Mouse (Mus musculus): ENCODE data around the gene Fhl2.

The Fhl2 gene

GRCm38 (mm10) chr1:43196661-43197241 lies at the start of gene Fhl2:
Gene Fhl2 (minus strand): TSS chr1:43196984.
- no peak for DNase-seq (ENCODE audit: extremely low spot score, low spot score)

- DNase-seq (ENCODE audit: extremely low spot score, low spot score): no peak
Observed at GRCm38 (mm10) chr1:43245014-43245413, 48.2 kb upstream of the Fhl2 start.

DNA sequence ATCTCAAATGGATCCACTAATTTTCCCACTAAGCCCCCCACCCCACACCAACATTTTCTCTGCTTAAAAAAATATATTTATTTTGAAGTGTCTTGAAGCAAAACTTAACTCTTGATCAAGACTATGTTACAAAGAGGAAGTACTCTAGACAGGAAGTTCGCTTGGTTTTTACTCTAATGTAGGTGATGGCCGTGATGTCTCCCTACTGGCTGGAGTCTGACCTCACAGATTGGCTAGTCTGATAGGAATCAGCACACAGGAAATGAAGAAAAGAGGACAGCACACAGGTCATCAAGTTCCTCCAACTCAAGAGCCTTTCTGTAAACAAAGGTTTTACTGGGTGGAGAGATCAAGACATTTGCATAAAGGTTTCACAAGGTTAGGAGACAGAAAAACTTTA lies 44.4 kb upstream of the Fhl2 start:
- no peak for DNase-seq (ENCODE audit: extremely low spot score, low spot score)

- DNase-seq (ENCODE audit: extremely low spot score, low spot score): no peak
Observed at GRCm38 (mm10) chr1:43239796-43240313, 43.1 kb upstream of the Fhl2 start.

GRCm38 (mm10) chr1:43238471-43238870 lies 41.7 kb upstream of the Fhl2 start:
- DNase-seq (ENCODE audit: extremely low spot score, low spot score): no peak

GRCm38 (mm10) chr1:43237360-43238235 lies 40.8 kb upstream of the Fhl2 start:
- no peak for DNase-seq (ENCODE audit: extremely low spot score, low spot score)

DNA sequence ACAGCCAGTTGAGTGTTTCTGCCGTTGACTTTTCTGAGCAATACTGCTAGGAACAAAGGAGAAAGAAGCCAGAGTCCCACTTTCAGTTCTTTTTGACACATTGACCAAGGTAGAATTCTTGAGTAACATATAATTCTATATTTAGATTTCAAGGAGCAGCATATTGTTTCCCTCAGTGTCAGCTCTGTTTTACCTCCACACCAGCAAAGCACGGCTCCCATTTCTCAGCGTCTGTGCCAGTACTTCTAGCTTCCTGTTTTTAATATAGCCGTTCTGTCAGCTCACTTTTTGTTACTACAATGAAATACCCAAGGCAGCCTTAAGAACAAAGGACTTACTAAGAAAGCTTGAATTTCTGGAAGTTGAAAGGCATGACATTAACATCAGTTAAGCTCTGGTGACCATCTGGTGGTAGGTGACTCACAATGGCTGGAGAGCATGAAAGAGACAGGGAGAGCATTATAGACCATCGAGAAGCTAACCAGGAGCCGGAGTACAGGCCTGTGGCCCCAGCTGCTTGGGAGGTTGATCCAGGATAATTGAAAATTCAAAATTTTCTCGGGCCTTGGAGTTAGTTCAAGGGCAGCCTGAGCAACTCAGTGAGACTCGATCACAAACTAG lies 28.9 kb upstream of the Fhl2 start:
- DNase-seq (ENCODE audit: extremely low spot score, low spot score): no peak

- no peak for DNase-seq (ENCODE audit: extremely low spot score, low spot score)
Observed at GRCm38 (mm10) chr1:43224943-43225342, 28.2 kb upstream of the Fhl2 start.

DNA sequence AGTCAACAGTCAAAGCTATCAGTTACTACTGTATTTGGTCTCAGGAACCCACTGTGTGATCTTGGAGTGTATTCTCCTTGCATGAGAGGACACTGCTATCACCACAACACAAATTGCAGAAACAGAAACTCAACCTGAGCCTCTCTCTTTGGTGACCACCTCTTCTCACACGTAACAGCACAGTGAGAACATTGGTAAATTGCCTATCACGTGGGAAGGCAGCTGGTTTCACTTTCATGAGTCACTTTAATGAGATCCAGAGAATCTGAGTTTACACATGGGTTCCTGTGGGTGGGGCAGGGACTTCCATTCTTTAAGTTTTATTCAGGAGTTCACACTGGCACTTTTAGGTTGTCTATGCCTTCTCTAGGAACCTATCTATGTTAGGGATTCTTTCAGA lies 27.4 kb upstream of the Fhl2 start:
- no peak for DNase-seq (ENCODE audit: extremely low spot score, low spot score)

DNA sequence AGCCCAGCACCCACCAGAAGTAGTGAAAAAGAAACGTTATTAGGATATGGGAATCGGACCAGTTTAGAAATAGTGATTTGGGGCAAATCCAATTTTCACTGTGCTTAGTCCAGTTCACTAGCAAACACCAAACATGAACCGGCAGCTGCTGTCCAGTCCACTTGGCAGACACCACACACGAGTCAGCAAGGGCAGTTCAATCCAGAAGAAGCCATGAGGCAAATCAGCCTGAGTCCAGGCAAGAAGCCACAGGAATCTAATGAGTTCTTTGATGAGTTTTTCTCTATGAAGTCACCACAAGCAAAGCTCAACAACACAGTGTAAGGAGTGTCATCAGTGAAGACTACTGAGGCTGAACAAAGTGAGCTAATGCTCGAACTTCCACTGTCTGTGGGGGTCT lies 26.3 kb upstream of the Fhl2 start:
- no peak for DNase-seq (ENCODE audit: extremely low spot score, low spot score)

GRCm38 (mm10) chr1:43218016-43218680 lies 21.4 kb upstream of the Fhl2 start:
- no peak for DNase-seq (ENCODE audit: extremely low spot score, low spot score)

GRCm38 (mm10) chr1:43215601-43216000 lies 18.8 kb upstream of the Fhl2 start:
- no peak for DNase-seq (ENCODE audit: extremely low spot score, low spot score)

DNA sequence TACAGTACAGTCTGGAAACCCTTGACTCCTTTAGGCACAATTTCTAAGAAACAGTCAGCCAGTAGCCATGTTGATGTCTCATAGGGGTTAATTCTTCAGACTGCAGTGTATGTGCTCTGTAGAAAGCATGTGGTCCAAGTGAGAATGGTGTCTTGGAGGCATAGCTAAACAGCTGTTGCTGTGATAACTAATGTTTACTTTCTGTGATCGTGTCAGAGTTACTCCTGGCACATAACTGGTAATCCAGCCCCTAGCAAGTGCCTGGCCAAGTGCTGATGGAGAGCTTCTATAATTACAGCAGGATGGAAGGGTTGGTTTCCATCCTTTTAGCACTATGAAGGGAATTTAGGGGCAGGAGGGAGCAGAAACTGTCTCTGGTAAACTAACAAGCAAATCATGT lies 14.5 kb upstream of the Fhl2 start:
- no peak for DNase-seq (ENCODE audit: extremely low spot score, low spot score)

DNA sequence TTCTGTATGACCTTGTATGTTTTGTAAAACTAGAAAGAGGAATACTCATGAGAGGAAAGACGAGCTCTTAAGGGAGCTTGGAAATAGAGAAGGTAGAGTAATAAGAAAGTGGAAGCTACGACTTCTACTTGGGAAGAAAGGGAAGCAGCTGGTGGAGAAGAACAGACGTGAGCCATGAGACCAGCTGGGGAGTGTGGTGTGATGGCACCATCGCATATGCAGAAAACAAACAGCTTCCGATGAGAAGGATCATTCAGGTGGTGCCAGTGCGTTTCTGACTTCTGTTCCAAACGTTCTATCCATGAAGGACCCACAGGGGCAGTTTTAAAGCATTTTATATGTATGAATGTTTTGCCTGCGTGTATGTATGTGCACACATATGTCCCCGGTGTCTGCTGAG lies 13.5 kb upstream of the Fhl2 start:
- DNase-seq (ENCODE audit: extremely low spot score, low spot score): no peak

GRCm38 (mm10) chr1:43207147-43207546 lies 10.4 kb upstream of the Fhl2 start:
- DNase-seq (ENCODE audit: extremely low spot score, low spot score): no peak

DNA sequence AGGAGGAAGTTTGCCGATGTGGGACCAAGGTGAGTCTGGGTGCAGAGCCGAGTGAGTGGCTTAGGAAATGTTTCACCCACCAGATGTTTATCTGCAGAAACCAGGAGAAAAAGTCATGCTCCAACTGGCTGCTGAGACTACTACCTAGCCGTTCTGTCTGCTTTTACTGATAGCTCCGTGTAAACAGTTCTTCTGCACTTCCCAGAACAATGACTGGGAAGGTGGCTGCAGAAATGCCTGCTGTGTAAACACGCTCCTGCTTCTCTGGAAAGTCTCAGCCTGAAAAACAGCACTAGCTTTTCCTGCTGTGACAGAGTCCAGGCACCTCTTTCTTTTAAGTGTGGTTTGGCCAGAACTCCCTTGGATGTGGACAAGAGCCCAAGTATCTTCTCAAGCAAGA lies 6.5 kb upstream of the Fhl2 start:
- DNase-seq (ENCODE audit: extremely low spot score, low spot score): no peak

GRCm38 (mm10) chr1:43202226-43202625 lies 5.4 kb upstream of the Fhl2 start:
- no peak for DNase-seq (ENCODE audit: extremely low spot score, low spot score)

DNA sequence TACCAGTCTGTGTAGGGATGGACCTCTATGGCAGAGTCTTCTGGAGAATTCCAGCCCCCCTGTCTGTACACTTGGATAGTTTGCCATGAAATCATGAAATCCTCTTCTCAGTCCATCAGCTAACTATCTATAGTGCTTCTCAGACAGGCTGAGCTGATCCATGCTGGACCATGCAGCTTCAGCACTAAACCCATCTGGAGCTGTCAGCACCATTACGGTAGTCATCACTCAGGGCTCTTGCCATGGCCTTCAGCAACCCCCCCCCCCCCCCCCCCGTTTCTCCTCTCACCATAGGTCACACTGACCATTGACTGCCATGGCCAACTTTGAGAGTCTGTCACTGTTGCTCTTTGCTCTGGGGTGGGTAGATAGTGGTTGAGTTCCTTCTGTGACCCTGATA lies 5.0 kb upstream of the Fhl2 start:
- DNase-seq (ENCODE audit: extremely low spot score, low spot score): no peak

GRCm38 (mm10) chr1:43199867-43200240 lies 3.1 kb upstream of the Fhl2 start:
- no peak for DNase-seq (ENCODE audit: extremely low spot score, low spot score)

GRCm38 (mm10) chr1:43199210-43199866 lies 2.6 kb upstream of the Fhl2 start:
- no peak for DNase-seq (ENCODE audit: extremely low spot score, low spot score)

- no peak for DNase-seq (ENCODE audit: extremely low spot score, low spot score)
Observed at GRCm38 (mm10) chr1:43196059-43196458, 725 bp downstream of the Fhl2 start.
